Mouse (Mus musculus): ENCODE measurements at regions not wholly inside any gene's neighbourhood (a gene's known extent, or its start where the extent isn't known, plus 50 kb on each side); places are given as distances from the start of the nearest gene placed in this dataset.

- DNase-seq (ENCODE audit: low spot score), result no peak
Observed at GRCm38 (mm10) chr8:102414931-102415330, 370.5 kb downstream of the Cdh11 start.

GRCm38 (mm10) chr8:102413446-102413845 lies 372.0 kb downstream of the Cdh11 start:
- no peak for DNase-seq (ENCODE audit: low spot score)

- DNase-seq (ENCODE audit: low spot score), result no peak
Observed at GRCm38 (mm10) chr8:102387591-102387990, 397.9 kb downstream of the Cdh11 start.

GRCm38 (mm10) chr8:102345392-102345791 lies 440.1 kb downstream of the Cdh11 start:
- DNase-seq (ENCODE audit: low spot score), result no peak

- peak; percentile 35 for DNase-seq (ENCODE audit: low spot score)
Observed at GRCm38 (mm10) chr8:102332511-102332910, 452.9 kb downstream of the Cdh11 start.

- DNase-seq (ENCODE audit: low spot score), result no peak
Observed at GRCm38 (mm10) chr8:102331151-102331550, 454.3 kb downstream of the Cdh11 start.

- no peak for DNase-seq (ENCODE audit: low spot score)
Observed at GRCm38 (mm10) chr8:102329955-102330354, 455.5 kb downstream of the Cdh11 start.
